Mouse (Mus musculus) intestine, embryonic 14.5 days (tissue): ENCODE data around the gene Ssc5d. TPM values are rescaled to one million over a fixed set of nuclear protein-coding genes. Genes with fewer than 3 reads are reported as not detected.

Experiments
- polyA plus RNA-seq: library from polyadenylated mRNA; unstranded; fragments of >200 nt; fragmentation: Nextera tagmentation; extraction: Ambion mirVana; gene quantifications from 2 replicates; pipeline ENCODE4 v1.2.1, GENCODE M21; 2014

Gene Ssc5d
- polyA plus RNA-seq, 1 experiment from 2014 or later = 3.7 TPM

Other genes with a start within 250 kb of the Ssc5d start
- 102 and 105 TPM in 2 replicates for gene Hspbp1, start 240.7 kb upstream of the Ssc5d start, polyA plus RNA-seq
- 1.7 and 1.9 TPM in 2 replicates for gene Brsk1, start 235.2 kb upstream of the Ssc5d start, polyA plus RNA-seq
- gene Tmem150b, start 200.5 kb upstream of the Ssc5d start, polyA plus RNA-seq = 0.66 and 0.85 TPM in 2 replicates
- gene Kmt5c, start 185.7 kb upstream of the Ssc5d start, polyA plus RNA-seq = 63.6 and 66.9 TPM in 2 replicates
- gene Cox6b2, start 172.7 kb upstream of the Ssc5d start, polyA plus RNA-seq = 54.1 and 61.8 TPM in 2 replicates
- not detected in 2 replicates for gene Fam71e2, start 154.5 kb upstream of the Ssc5d start, polyA plus RNA-seq
- 0.28 TPM in 1 of 2 replicates, not detected in the other for gene Il11, start 142.9 kb upstream of the Ssc5d start, polyA plus RNA-seq
- 0.52 TPM in 1 of 2 replicates, not detected in the other for gene Tmem190, start 142.8 kb upstream of the Ssc5d start, polyA plus RNA-seq
- gene Tmem238, start 136.1 kb upstream of the Ssc5d start, polyA plus RNA-seq = 14.5 and 24.3 TPM in 2 replicates
- 293 and 321 TPM in 2 replicates for gene Rpl28, start 132.9 kb upstream of the Ssc5d start, polyA plus RNA-seq
- gene Ube2s, start 113.2 kb upstream of the Ssc5d start, polyA plus RNA-seq = 354 and 371 TPM in 2 replicates
- 0.30 and 0.42 TPM in 2 replicates for gene Shisa7, start 81.1 kb upstream of the Ssc5d start, polyA plus RNA-seq
- 6.3 and 8.9 TPM in 2 replicates for gene Isoc2b, start 55.5 kb upstream of the Ssc5d start, polyA plus RNA-seq
- gene Isoc2a, start 48.6 kb upstream of the Ssc5d start, polyA plus RNA-seq = 0.96 and 1.0 TPM in 2 replicates
- not detected in 2 replicates for gene Gm36210, start 19.3 kb upstream of the Ssc5d start, polyA plus RNA-seq
- 3.3 and 4.0 TPM in 2 replicates for gene Zfp628, start 10.6 kb upstream of the Ssc5d start, polyA plus RNA-seq
- gene Nat14, start 3.8 kb upstream of the Ssc5d start, polyA plus RNA-seq = 3.1 and 3.3 TPM in 2 replicates
- gene Sbk2, start 38.6 kb downstream of the Ssc5d start, polyA plus RNA-seq = 0.23 and 0.26 TPM in 2 replicates
- 0.16 TPM in 1 of 2 replicates, not detected in the other for gene Sbk3, start 45.4 kb downstream of the Ssc5d start, polyA plus RNA-seq
- 30.6 and 35.4 TPM in 2 replicates for gene Zfp579, start 70.4 kb downstream of the Ssc5d start, polyA plus RNA-seq
- 15.7 and 16.0 TPM in 2 replicates for gene Zfp524, start 88.6 kb downstream of the Ssc5d start, polyA plus RNA-seq
- 37.5 and 40.3 TPM in 2 replicates for gene Fiz1, start 88.9 kb downstream of the Ssc5d start, polyA plus RNA-seq
- 1.0 and 2.0 TPM in 2 replicates for gene Gm44973, start 89.7 kb downstream of the Ssc5d start, polyA plus RNA-seq
- 6.2 and 7.2 TPM in 2 replicates for gene Zfp865, start 94.6 kb downstream of the Ssc5d start, polyA plus RNA-seq
- gene Ccdc106, start 94.8 kb downstream of the Ssc5d start, polyA plus RNA-seq = 15.1 and 17.1 TPM in 2 replicates
- not detected in 2 replicates for gene 4632433K11Rik, start 108.3 kb downstream of the Ssc5d start, polyA plus RNA-seq
- gene Zfp784, start 112.7 kb downstream of the Ssc5d start, polyA plus RNA-seq = 4.8 and 6.3 TPM in 2 replicates
- 38.3 and 40.1 TPM in 2 replicates for gene Zfp580, start 125.8 kb downstream of the Ssc5d start, polyA plus RNA-seq
- 129 and 133 TPM in 2 replicates for gene U2af2, start 136.4 kb downstream of the Ssc5d start, polyA plus RNA-seq
- gene Epn1, start 154.4 kb downstream of the Ssc5d start, polyA plus RNA-seq = 57.8 and 65.1 TPM in 2 replicates
- not detected in 2 replicates for gene Rfpl4, start 191.2 kb downstream of the Ssc5d start, polyA plus RNA-seq
- 0.54 and 0.72 TPM in 2 replicates for gene Rasl2-9, start 200.2 kb downstream of the Ssc5d start, polyA plus RNA-seq
- not detected in 2 replicates for gene Vmn1r55, start 223.9 kb downstream of the Ssc5d start, polyA plus RNA-seq